Mouse (Mus musculus) limb, embryonic 12.5 days (tissue): ENCODE results near the gene Gm48552. TPM values are rescaled to one million over a fixed set of nuclear protein-coding genes. Genes with fewer than 3 reads are reported as not detected.

ENCODE experiments used
- ATAC-seq: fragments of 200-750 bp; cut with Nextera tagmentation; 2 replicates; pipeline ENCODE4 v1.8.0; 2017; ENCODE audit warnings: low read depth, moderate TSS enrichment; ENCODE audit not compliant: insufficient number of reproducible peaks, insufficient read depth, low FRiP score, low TSS enrichment
- H3K27ac ChIP-seq: fragments of 300-500 bp; sonication (generic); 2 replicates; pipeline ENCODE4 v1.5.1; 2016; ENCODE audit warnings: mild to moderate bottlenecking, moderate library complexity
- H3K27me3 ChIP-seq: fragments of 300-500 bp; sonication (generic); 2 replicates; pipeline ENCODE4 v1.6.1; 2016; ENCODE audit warnings: mild to moderate bottlenecking, moderate library complexity
- H3K36me3 ChIP-seq: fragments of 300-500 bp; sonication (generic); 2 replicates; pipeline ENCODE4 v1.6.1; 2016; ENCODE audit warnings: mild to moderate bottlenecking, moderate library complexity
- H3K4me1 ChIP-seq: fragments of 300-500 bp; sonication (generic); replicated peaks from 2 replicates; pipeline ENCODE4 v1.6.1; 2016
- H3K4me2 ChIP-seq: fragments of 300-500 bp; sonication (generic); 2 replicates; pipeline ENCODE4 v1.6.1; 2016; ENCODE audit warnings: mild to moderate bottlenecking, moderate library complexity
- H3K4me3 ChIP-seq: fragments of 300-500 bp; sonication (generic); replicated peaks from 2 replicates; pipeline ENCODE4 v1.5.1; 2016; ENCODE audit warnings: mild to moderate bottlenecking
- H3K9ac ChIP-seq: fragments of 300-500 bp; sonication (generic); replicated peaks from 2 replicates; pipeline ENCODE4 v1.6.1; 2016; ENCODE audit warnings: mild to moderate bottlenecking, moderate library complexity
- H3K9me3 ChIP-seq: fragments of 300-500 bp; sonication (generic); 2 replicates; pipeline ENCODE4 v1.6.1; 2016; ENCODE audit warnings: mild to moderate bottlenecking, moderate library complexity
- WGBS: fragments of 180-500 bp; shearing (Covaris S2); methylation state at CpG from one replicate; pipeline ENCODE4 v1.1.7; 2016; 5-methylcytosine and 5-hydroxymethylcytosine counted together
- polyA plus RNA-seq: library from polyadenylated mRNA; unstranded; fragments of >200 nt; fragmentation: Nextera tagmentation; extraction: Ambion mirVana; gene quantifications from 2 replicates; pipeline ENCODE4 v1.2.1, GENCODE M21; 2016

Gm48552 gene
- polyA plus RNA-seq, 1 experiment from 2014 or later = 3.1 TPM

DNA sequence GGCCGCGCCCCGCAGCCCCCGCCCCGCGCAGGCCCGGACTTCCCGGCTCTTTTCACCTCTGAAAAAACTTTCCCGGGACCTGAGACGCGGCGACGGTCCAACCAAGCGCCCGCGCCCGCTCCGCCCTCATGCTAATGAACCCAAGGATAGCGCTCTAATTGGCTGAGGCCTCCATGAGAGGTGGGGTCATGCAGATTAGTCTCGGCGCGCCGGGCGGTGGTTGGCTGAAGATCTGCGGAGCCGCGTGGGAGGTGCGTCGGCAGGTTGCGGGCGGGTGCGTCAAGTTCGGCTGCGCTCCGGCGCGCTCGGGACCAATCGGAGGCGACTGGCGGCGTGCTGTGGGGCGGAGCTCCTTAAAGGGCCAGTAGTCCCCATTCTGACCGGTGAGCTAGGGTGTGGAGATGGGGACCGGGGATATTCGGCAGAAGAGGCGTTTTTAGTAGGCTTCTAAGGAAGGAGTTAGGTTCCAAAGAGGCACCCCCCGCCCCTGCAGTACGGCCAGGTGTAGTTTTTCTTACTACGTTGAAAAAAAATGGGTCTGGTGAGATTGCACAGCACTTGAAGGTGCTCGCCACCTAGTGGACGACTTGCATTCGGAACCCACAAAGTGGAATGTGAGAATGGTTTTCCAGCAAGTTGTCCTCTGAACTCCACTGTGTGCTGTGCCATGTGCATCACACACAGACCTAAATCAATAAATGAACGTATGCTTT, 38.3 kb upstream of the Gm48552 start, which contains the start of gene Hmg20b:
Gene Hmg20b, minus strand, starts transcription at position 130 of the 713 bp plus-strand sequence.
- Histone ChIP-seq H3K9me3 (no peaks in the 10 kb centered on the region), H3K27me3 (peaks cover 23% of the 10 kb centered on the region), H3K4me2 (peak within 1 kb of the TSS; percentile 92), H3K4me1 (peaks cover 47% of the 10 kb centered on the region), H3K9ac (peak within 1 kb of the TSS; percentile 91), H3K36me3 (peaks cover 25% of the 10 kb centered on the region), H3K27ac (peak within 1 kb of the TSS; percentile 81), H3K4me3 (peak within 1 kb of the TSS; percentile 94)
- ATAC-seq = peak; percentile 90
- under 1% methylated on average over 54 of the region's 54 CpGs for WGBS

DNA sequence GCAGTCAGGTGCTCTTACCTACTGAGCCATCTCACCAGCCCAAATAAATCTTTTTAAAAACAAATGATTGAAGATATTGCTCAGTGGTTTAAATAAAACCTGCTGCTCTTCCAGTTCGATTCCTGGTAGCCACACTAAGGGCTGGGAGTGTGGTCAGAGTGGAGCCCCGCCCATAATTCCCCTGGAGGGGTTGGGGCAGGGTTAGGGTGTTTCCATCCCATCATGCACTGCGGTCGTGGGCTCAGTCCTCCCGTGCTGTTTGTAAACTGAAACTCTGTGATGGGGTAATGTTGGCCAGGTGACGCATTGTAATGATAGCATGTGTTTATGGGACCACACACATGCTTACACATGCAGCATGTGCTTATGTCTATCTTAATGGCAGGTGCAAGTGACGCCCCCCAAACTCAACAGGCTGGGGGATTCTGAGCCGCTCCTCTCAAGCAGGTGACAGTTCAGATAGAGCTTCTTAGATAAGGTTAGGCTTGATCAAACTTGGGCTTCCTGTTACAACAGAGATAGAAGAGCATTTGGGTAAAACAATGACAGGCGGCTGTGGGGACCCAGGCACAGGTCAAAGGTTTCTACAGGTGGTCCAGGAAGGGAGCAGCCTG, 37.0 kb upstream of the Gm48552 start:
- Histone ChIP-seq H3K4me1 (peaks cover 48% of the 10 kb centered on the region), H3K4me2 (no peak overlapping the region), H3K9me3 (no peaks in the 10 kb centered on the region), H3K4me3 (no peak overlapping the region), H3K27ac (no peak overlapping the region), H3K27me3 (0 out of 2 replicates have a peak, but pooled peaks cover 12% of the 10 kb centered on the region), H3K36me3 (peaks cover 19% of the 10 kb centered on the region), H3K9ac (no peak overlapping the region)
- WGBS = 21% methylated on average over 9 of the region's 9 CpGs
- ATAC-seq = no peak

DNA sequence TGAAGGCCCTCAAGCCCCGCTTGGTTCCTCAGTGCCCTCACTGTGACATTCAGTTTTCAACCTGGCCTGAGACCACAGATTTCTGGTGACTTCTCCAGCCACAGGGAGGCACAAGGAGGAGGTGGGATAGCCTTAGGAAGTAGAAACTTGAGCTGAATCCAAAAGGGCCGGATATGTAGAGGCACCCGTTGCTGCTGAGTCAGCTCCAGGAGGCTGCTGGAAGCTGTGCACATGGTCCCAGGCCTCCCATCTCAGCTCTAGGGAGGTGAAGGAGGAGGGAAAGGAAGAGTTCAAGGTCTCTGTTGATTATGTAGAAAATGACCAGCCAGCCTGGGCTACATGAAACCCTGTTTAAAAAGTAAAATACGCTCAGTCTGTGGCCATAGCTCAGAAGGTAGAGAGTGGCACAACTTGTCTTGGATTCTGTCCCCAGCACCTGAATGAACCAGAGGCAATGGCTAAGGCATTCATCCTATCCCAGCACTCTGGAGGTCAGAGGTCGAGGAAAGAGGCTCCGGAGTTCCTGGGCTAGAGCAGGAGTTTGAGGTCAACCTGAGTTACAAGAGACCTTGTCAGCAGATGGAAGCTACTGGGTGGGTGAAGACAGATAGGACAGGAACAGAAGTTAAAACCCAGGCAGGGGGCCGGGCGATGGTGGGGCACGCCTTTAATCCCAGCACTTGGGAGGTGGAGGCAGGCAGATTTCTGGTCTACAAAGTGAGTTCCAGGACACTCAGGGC, 33.9 kb upstream of the Gm48552 start:
- no peak for ATAC-seq
- no peak overlapping the region for H3K4me3 ChIP-seq
- peaks cover 12% of the 10 kb centered on the region; the same call in 1 of the 2 replicates for H3K27me3 ChIP-seq
- H3K4me1 ChIP-seq = peaks cover 48% of the 10 kb centered on the region
- no peak overlapping the region for H3K9ac ChIP-seq
- H3K36me3 ChIP-seq = no peaks in the 10 kb centered on the region
- no peak overlapping the region for H3K27ac ChIP-seq
- WGBS = 67% methylated on average over 9 of the region's 9 CpGs
- no peak overlapping the region for H3K4me2 ChIP-seq
- no peaks in the 10 kb centered on the region for H3K9me3 ChIP-seq

DNA sequence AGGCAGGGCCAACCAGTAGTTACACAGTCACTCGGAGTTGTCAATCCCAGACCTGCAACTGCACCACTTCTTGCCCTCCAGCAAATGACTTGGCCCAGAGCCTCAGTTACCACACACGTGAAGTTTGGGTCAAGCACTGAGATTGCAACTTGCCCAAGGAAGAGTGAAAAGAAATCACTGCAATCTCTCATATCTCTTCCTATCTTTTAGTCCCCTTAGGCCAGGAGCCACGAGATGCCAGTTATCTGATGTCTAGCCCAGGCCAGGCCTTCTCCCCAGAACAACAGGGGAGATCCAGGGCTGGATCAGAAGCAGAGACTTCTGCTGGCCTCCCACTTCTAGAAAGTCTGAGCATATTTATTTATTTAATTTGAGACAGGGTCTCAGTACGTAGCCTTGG, 33.3 kb upstream of the Gm48552 start:
- ATAC-seq = no peak
- peaks cover 50% of the 10 kb centered on the region for H3K4me1 ChIP-seq

DNA sequence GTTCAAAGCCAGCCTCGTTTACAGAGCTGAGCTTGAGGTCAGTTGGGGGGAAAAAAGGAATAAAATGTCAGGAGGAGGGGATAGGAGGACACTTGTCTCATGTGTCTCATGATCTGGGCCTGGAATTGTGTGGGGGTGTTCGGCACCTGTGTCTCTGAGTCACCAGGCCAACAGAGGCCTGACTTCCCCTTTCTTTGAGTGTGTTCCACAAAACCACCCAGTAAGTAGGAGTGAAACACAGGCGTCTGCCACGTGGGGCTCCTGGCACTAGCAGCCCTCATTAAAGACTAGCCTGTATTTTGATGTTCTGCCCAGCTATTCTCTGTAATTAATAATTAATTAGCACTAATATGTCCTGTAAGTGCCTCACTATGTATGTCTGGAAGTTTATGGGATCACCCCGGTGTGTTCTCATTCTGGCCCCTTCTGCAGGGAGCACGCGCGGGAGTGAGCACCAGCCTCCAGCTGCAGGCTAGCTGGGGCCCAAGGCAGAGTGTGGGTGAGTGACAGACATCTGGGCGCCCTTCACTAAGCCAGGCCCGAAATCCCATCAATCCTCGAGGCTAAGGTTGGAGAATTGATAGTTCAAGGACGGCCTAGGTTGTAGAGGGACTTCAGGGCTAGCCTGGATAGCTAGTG, 32.3 kb upstream of the Gm48552 start:
- peak overlapping the region; percentile 94 for H3K4me2 ChIP-seq
- peak overlapping the region; percentile 75; the same call in 1 of the 2 replicates for H3K4me3 ChIP-seq
- peaks cover 12% of the 10 kb centered on the region; the same call in 1 of the 2 replicates for H3K27me3 ChIP-seq
- H3K4me1 ChIP-seq = peaks cover 48% of the 10 kb centered on the region
- no peaks in the 10 kb centered on the region for H3K9me3 ChIP-seq
- H3K27ac ChIP-seq = no peak overlapping the region
- H3K9ac ChIP-seq = 0 out of 2 replicates have a peak overlapping the region, but pooled peaks have one; percentile 12
- H3K36me3 ChIP-seq = no peaks in the 10 kb centered on the region; the same call in 1 of the 2 replicates
- 44% methylated on average over 12 of the region's 12 CpGs for WGBS
- ATAC-seq = no peak

More for the DNA sequence above, 33.3 kb upstream of the Gm48552 start:
- no peaks in the 10 kb centered on the region for H3K9me3 ChIP-seq
- H3K27ac ChIP-seq = no peak overlapping the region
- no peak overlapping the region for H3K4me2 ChIP-seq
- H3K27me3 ChIP-seq = peaks cover 12% of the 10 kb centered on the region; the same call in 1 of the 2 replicates
- no peak overlapping the region; the same call in 1 of the 2 replicates for H3K9ac ChIP-seq
- H3K4me3 ChIP-seq = no peak overlapping the region
- no peaks in the 10 kb centered on the region for H3K36me3 ChIP-seq
- 86% methylated on average over 4 of the region's 4 CpGs for WGBS

DNA sequence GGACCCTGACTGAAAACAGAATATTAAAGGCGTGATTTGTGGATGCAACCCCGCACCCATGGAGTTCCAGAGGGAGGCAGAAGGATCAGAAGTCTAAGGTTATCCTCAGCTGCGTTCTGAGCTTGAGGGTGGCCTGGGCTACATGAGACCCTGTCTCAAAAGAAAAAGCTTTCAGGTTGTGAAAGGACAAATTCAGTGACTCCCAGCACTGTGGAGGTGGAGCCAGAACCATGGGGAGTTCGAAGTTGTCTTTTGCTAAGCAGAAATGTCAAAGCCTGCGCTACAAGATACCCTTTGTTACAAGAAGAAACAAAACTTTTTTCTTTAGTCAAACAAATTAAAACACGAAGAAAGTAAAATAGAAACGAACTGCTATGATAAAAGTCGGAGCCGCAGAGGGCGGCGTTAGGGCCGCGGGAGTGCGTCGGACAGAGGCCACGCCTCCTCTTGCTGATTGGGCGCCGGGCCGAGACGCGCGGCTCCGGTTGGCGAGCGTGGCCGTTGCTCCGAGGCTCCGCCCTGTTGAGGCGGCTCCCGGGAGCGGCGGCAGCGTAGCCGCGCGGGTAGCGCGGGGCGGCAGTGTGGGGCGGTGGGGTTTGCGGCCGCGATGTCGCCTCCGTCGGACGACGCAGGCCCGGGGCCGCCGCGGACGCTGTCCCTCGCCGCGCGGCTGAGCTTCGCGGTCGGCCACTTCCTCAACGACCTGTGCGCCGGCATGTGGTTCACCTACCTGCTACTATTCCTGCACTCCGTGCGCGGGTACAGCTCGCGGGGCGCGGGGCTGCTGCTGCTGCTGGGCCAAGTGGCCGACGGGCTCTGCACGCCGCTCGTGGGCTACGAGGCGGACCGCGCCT, 31.6 kb upstream of the Gm48552 start, which contains the start of gene Mfsd12:
Gene Mfsd12, plus strand, starts transcription at position 501 of the 854 bp plus-strand sequence.
- peak within 1 kb of the TSS; percentile 75 for H3K4me3 ChIP-seq
- peaks cover 18% of the 10 kb centered on the region; the same call in 1 of the 2 replicates for H3K27me3 ChIP-seq
- no peaks in the 10 kb centered on the region for H3K9me3 ChIP-seq
- H3K4me1 ChIP-seq = peaks cover 42% of the 10 kb centered on the region
- WGBS = 2% methylated on average over 79 of the region's 79 CpGs
- peak within 1 kb of the TSS; percentile 94 for H3K4me2 ChIP-seq
- peak within 1 kb of the TSS; percentile 78 for H3K9ac ChIP-seq
- H3K36me3 ChIP-seq = peaks cover 6% of the 10 kb centered on the region; the same call in 1 of the 2 replicates
- peak; percentile 73 for ATAC-seq
- H3K27ac ChIP-seq = no peak within 1 kb of the TSS

DNA sequence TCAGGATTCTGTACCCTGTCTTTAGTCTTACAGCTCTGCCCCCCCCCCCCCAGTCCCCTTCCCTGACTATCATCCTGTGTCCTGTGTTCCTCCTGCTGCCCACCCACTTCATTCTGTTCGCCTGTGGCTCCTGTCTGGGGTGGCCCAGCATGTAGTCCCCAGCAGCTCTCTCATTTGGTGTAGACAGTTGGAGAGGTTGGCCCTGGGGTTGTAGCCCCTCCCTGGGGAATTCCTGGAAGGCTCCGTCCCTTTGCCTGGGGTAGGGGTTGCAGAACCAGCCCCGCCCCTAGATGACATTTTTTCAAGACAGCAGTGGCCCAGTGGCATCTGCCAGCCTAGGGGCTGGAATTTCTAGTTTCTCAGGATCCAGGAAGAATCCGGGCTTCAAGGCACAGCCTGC, 30.6 kb upstream of the Gm48552 start:
- Histone ChIP-seq H3K9me3 (no peaks in the 10 kb centered on the region), H3K4me3 (peak overlapping the region; percentile 75), H3K4me2 (peak overlapping the region; percentile 94), H3K4me1 (peaks cover 43% of the 10 kb centered on the region), H3K27ac (no peak overlapping the region), H3K36me3 (peaks cover 16% of the 10 kb centered on the region; the same call in 1 of the 2 replicates), H3K27me3 (peaks cover 28% of the 10 kb centered on the region), H3K9ac (peak overlapping the region; percentile 78)
- no peak for ATAC-seq
- WGBS = 38% methylated on average over 4 of the region's 4 CpGs

DNA sequence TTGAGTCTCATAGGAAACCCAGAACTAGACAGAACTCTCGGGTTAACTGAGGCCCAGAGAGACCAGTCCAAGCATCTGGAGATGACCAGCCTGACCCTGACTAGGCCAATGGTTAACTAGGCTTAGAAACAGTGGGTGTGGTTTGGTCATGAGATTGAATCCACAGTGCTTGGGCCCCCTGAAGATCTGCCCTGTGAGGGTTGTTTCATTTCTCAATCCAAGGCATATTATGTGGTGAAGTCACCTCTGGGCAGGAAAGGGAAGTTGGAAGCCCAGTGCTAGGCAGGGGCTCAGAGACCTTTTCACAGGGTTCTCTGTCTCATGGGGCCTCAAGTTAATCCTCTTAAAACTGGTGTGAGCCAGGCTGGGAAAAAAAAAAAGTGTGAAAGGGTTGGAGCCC, 30.0 kb upstream of the Gm48552 start:
- peaks cover 50% of the 10 kb centered on the region for H3K4me1 ChIP-seq
- H3K27ac ChIP-seq = no peak overlapping the region
- WGBS = 56% methylated on average over 1 of the region's 1 CpGs
- peak overlapping the region; percentile 94; the same call in 1 of the 2 replicates for H3K4me2 ChIP-seq
- peaks cover 35% of the 10 kb centered on the region for H3K27me3 ChIP-seq
- H3K4me3 ChIP-seq = no peak overlapping the region
- peaks cover 16% of the 10 kb centered on the region; the same call in 1 of the 2 replicates for H3K36me3 ChIP-seq
- peak overlapping the region; percentile 78; the same call in 1 of the 2 replicates for H3K9ac ChIP-seq
- ATAC-seq = no peak
- H3K9me3 ChIP-seq = no peaks in the 10 kb centered on the region

DNA sequence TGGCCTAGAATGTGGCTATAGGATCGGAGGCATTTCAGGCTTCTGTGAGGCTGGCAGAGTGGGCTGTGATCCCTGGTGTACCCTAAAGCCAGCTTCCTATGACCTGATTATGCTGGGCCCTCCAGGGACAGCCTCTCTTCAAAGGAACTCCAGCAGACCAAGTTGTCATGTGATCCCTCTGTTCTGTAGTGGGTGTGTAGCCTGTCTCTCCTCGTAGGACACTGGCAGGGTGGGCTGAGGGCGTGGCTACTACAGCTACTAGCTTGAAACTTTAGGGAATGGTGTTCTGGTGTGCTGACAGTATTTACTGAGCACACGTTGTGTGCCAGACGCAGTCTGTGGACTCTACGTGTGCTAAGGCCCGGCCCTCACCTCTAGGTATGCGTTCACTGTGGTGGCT, 28.1 kb upstream of the Gm48552 start:
- Histone ChIP-seq H3K9me3 (no peaks in the 10 kb centered on the region), H3K27ac (no peak overlapping the region), H3K36me3 (peaks cover 16% of the 10 kb centered on the region; the same call in 1 of the 2 replicates), H3K4me3 (no peak overlapping the region), H3K9ac (no peak overlapping the region), H3K4me1 (peaks cover 64% of the 10 kb centered on the region), H3K4me2 (no peak overlapping the region), H3K27me3 (peaks cover 53% of the 10 kb centered on the region)
- ATAC-seq = no peak
- WGBS = 62% methylated on average over 8 of the region's 8 CpGs
